Mouse (Mus musculus) spleen, adult 18-20 months (tissue): Measurements from ENCODE around the gene Qrich1.
A peak's percentile ranks its signal among the peaks of the same experiment; 100 is the strongest.

Source experiments
- DNase-seq, 2 experiments: peaks; one replicate each; pipeline ENCODE4 v3.0.0; 2022; ENCODE audit warnings: mixed read lengths in 2 of 2

The Qrich1 gene

GRCm38 (mm10) chr9:108516380-108517251 is at the start of gene Qrich1:
Qrich1 (plus strand) TSS chr9:108516806.
- peak; percentile 90 to 92 for DNase-seq

GRCm38 (mm10) chr9:108469430-108469829 is 47.2 kb upstream of the Qrich1 start:
- no peak for DNase-seq

GRCm38 (mm10) chr9:108469845-108470244 is 46.8 kb upstream of the Qrich1 start:
- DNase-seq = no peak

GRCm38 (mm10) chr9:108474528-108474927 is 42.1 kb upstream of the Qrich1 start:
- no peak for DNase-seq

GRCm38 (mm10) chr9:108478638-108479156 is 37.9 kb upstream of the Qrich1 start:
- no peak for DNase-seq

- no peak for DNase-seq
Measured at GRCm38 (mm10) chr9:108479241-108479640, 37.4 kb upstream of the Qrich1 start.

- DNase-seq = no peak
Measured at GRCm38 (mm10) chr9:108479721-108480351, 36.8 kb upstream of the Qrich1 start, which contains the start of gene Lamb2. Lamb2 (plus strand) TSS chr9:108479736.

GRCm38 (mm10) chr9:108480813-108481519 is 35.6 kb upstream of the Qrich1 start:
- DNase-seq = no peak

- DNase-seq = no peak
Measured at GRCm38 (mm10) chr9:108481520-108482210, 34.9 kb upstream of the Qrich1 start.

GRCm38 (mm10) chr9:108483051-108483790 is 33.4 kb upstream of the Qrich1 start:
- no peak for DNase-seq

GRCm38 (mm10) chr9:108484021-108484420 is 32.6 kb upstream of the Qrich1 start:
- no peak for DNase-seq

- DNase-seq = no peak
Measured at GRCm38 (mm10) chr9:108485301-108485875, 31.2 kb upstream of the Qrich1 start.

- no peak for DNase-seq
Measured at GRCm38 (mm10) chr9:108486973-108487530, 29.6 kb upstream of the Qrich1 start.

GRCm38 (mm10) chr9:108488403-108488802 is 28.2 kb upstream of the Qrich1 start:
- DNase-seq = no peak

GRCm38 (mm10) chr9:108489215-108489614 is 27.4 kb upstream of the Qrich1 start:
- no peak for DNase-seq

- DNase-seq = no peak
Measured at GRCm38 (mm10) chr9:108489702-108490558, 26.7 kb upstream of the Qrich1 start.

GRCm38 (mm10) chr9:108490559-108491285 is 25.9 kb upstream of the Qrich1 start, which contains the start of gene Usp19:
Usp19 (plus strand) TSS chr9:108490602.
- peak; percentile 88 to 92 for DNase-seq

GRCm38 (mm10) chr9:108491286-108491580 is 25.4 kb upstream of the Qrich1 start:
- DNase-seq = no peak

- DNase-seq = no peak
Measured at GRCm38 (mm10) chr9:108492043-108492750, 24.4 kb upstream of the Qrich1 start.
